Mouse (Mus musculus) MEL (cell line): ENCODE measurements around the gene Ttc9.

Experiments used
- CTCF ChIP-seq, 3 experiments: IDR thresholded peaks in 2 of 3; conservative IDR thresholded peaks in 1 of 3; 2 replicates each; pipeline ENCODE4 v1.5.1; 2011 to 2012; ENCODE audit warnings: low read length in 3 of 3, low read depth in 2 of 3, mild to moderate bottlenecking in 2 of 3, improper control_type of control experiment in 1 of 3, inconsistent platforms in 1 of 3, mixed read lengths in 1 of 3, moderate library complexity in 1 of 3; ENCODE audit not compliant: control insufficient read depth in 1 of 3, insufficient read depth in 1 of 3, poor library complexity in 1 of 3, severe bottlenecking in 1 of 3
- EP300 ChIP-seq, 2 experiments: IDR thresholded peaks; 2 replicates each; pipeline ENCODE4 v1.6.1; 2011; ENCODE audit warnings: improper control_type of control experiment in 2 of 2, low read length in 2 of 2, low read depth in 1 of 2, mild to moderate bottlenecking in 1 of 2
- KAT2A ChIP-seq: conservative IDR thresholded peaks from 2 replicates; pipeline ENCODE4 v1.6.1; 2012; ENCODE audit warnings: low read depth, low read length, improper control_type of control experiment, inconsistent platforms
- MAX ChIP-seq: IDR thresholded peaks from 2 replicates; pipeline ENCODE4 v1.6.1; 2011; ENCODE audit warnings: low read length, improper control_type of control experiment
- MEF2A ChIP-seq: IDR thresholded peaks from 2 replicates; pipeline ENCODE4 v1.6.1; 2014; ENCODE audit warnings: low read depth, mild to moderate bottlenecking, inconsistent platforms, low read length, improper control_type of control experiment; ENCODE audit not compliant: poor library complexity, insufficient replicate concordance, severe bottlenecking; ENCODE audit errors: extremely low read depth
- POLR2A ChIP-seq, 2 experiments: IDR thresholded peaks; 2 replicates each; pipeline ENCODE4 v1.6.1; 2011 to 2012; ENCODE audit warnings: low read length in 2 of 2, mild to moderate bottlenecking in 2 of 2, control low read depth in 1 of 2, improper control_type of control experiment in 1 of 2, low read depth in 1 of 2, moderate library complexity in 1 of 2; ENCODE audit not compliant: control insufficient read depth in 1 of 2, insufficient read depth in 1 of 2, poor library complexity in 1 of 2
- SMC3 ChIP-seq: IDR thresholded peaks from 2 replicates; pipeline ENCODE4 v1.6.1; 2011; ENCODE audit warnings: low read depth, low read length, improper control_type of control experiment
- TAL1 ChIP-seq: IDR thresholded peaks from 2 replicates; pipeline ENCODE4 v1.6.1; 2012; ENCODE audit warnings: mild to moderate bottlenecking, inconsistent platforms, low read length, moderate library complexity, mixed read lengths
- USF2 ChIP-seq, 2 experiments: IDR thresholded peaks; 2 replicates each; pipeline ENCODE4 v1.6.1; 2011 to 2012; ENCODE audit warnings: improper control_type of control experiment in 2 of 2, low read length in 2 of 2, borderline replicate concordance in 1 of 2, inconsistent platforms in 1 of 2, low read depth in 1 of 2, mild to moderate bottlenecking in 1 of 2; ENCODE audit not compliant: insufficient read depth in 1 of 2

GRCm38 (mm10) chr12:81631661-81632401, 782 bp downstream of the Ttc9 start:
- TF ChIP-seq TAL1, result no peak
- no peak for TF ChIP-seq KAT2A
- TF ChIP-seq USF2 (IDR thresholded peaks at IDR 0.05; ENCODE audit: borderline replicate concordance in 1 of 2, insufficient read depth in 1 of 2, low read depth in 1 of 2, low read length in 2 of 2), result no peak
- TF ChIP-seq MAX, result no peak
- no peak for TF ChIP-seq CTCF (IDR thresholded peaks at IDR 0.05 in 2 of 3, conservative IDR thresholded peaks at IDR 0.05 in 1 of 3; ENCODE audit: control insufficient read depth in 1 of 3, insufficient read depth in 1 of 3, low read depth in 2 of 3, low read length in 3 of 3, poor library complexity in 1 of 3, severe bottlenecking in 1 of 3)
- TF ChIP-seq SMC3, result no peak
- no peak for TF ChIP-seq EP300 (IDR thresholded peaks at IDR 0.05; ENCODE audit: low read depth in 1 of 2, low read length in 2 of 2)
- TF ChIP-seq POLR2A (IDR thresholded peaks at IDR 0.05; ENCODE audit: control insufficient read depth in 1 of 2, insufficient read depth in 1 of 2, low read depth in 1 of 2, low read length in 2 of 2, poor library complexity in 1 of 2), result no peak
- no peak for TF ChIP-seq MEF2A
